Mouse (Mus musculus): ENCODE data around the gene Calr4. TPM values are rescaled to one million over a fixed set of nuclear protein-coding genes. Genes with fewer than 3 reads are reported as not detected.

Calr4 gene
- total and polyA plus RNA-seq, 3 experiments: 0.09 TPM; not detected in 2

DNA sequence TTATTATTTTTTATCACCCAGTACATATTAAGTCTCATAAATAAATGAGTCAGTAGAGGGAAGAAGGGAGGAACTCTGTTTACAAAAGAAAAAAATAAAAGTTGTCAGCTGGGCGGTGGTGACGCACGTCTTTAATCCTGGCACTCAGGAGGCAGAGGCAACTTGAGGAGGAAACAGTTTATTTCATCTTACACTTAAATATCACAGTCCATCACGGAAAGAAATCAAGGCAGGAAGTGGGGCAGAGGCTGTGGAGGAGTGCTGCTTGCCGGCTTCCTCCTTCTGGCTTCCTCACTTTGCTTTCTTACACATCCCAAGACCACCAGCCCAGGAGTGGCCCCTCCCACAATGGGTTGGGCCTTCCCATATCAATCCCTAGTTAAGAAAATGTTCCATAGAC, 8.2 kb upstream of the Calr4 start:
- no peaks in the 10 kb centered on the region for H3K36me3 ChIP-seq (replicated peaks)
- no peak overlapping the region for H3K4me3 ChIP-seq (ENCODE audit: low read depth, low read length)
- DNase-seq (ENCODE audit: low spot score): no peak
- ATAC-seq (ENCODE audit: extremely low read depth, insufficient number of reproducible peaks, low FRiP score, poor library complexity, severe bottlenecking): no peak
- peaks cover 22% of the 10 kb centered on the region for H3K27me3 ChIP-seq (ENCODE audit: insufficient read depth, low read length)
- no peaks in the 10 kb centered on the region for H3K9me3 ChIP-seq (replicated peaks)
- TF ChIP-seq CTCF (IDR thresholded peaks at IDR 0.05; ENCODE audit: low read depth, low read length): no peak
- no peak for TF ChIP-seq TAL1 (conservative IDR thresholded peaks at IDR 0.05; ENCODE audit: low read depth, low read length)
- TF ChIP-seq GATA1 (IDR thresholded peaks at IDR 0.05; ENCODE audit: borderline replicate concordance, low read length): no peak
- no peak for TF ChIP-seq GATA2 (IDR thresholded peaks at IDR 0.05; ENCODE audit: borderline replicate concordance, low read depth, low read length)
- no peak for TF ChIP-seq POLR2AphosphoS5 (IDR thresholded peaks at IDR 0.05; ENCODE audit: insufficient replicate concordance, low read depth, low read length)
- peaks cover 4% of the 10 kb centered on the region for H3K4me1 ChIP-seq (ENCODE audit: insufficient read depth, low read depth, low read length)

GRCm38 (mm10) chr4:109229766-109230279, 4.5 kb upstream of the Calr4 start:
- DNase-seq (ENCODE audit: low spot score) (no peak), ATAC-seq (ENCODE audit: extremely low read depth, insufficient number of reproducible peaks, low FRiP score, poor library complexity, severe bottlenecking) (no peak)
- TF ChIP-seq GATA1 (IDR thresholded peaks at IDR 0.05; ENCODE audit: borderline replicate concordance, low read length): no peak
- no peak for TF ChIP-seq GATA2 (IDR thresholded peaks at IDR 0.05; ENCODE audit: borderline replicate concordance, low read depth, low read length)
- no peak for TF ChIP-seq CTCF (IDR thresholded peaks at IDR 0.05; ENCODE audit: low read depth, low read length)
- TF ChIP-seq TAL1 (conservative IDR thresholded peaks at IDR 0.05; ENCODE audit: low read depth, low read length): no peak
- TF ChIP-seq POLR2AphosphoS5 (IDR thresholded peaks at IDR 0.05; ENCODE audit: insufficient replicate concordance, low read depth, low read length): no peak
- H3K36me3 ChIP-seq (replicated peaks): no peaks in the 10 kb centered on the region
- H3K9me3 ChIP-seq (replicated peaks): no peaks in the 10 kb centered on the region
- no peak overlapping the region for H3K4me3 ChIP-seq (ENCODE audit: low read depth, low read length)
- peaks cover 18% of the 10 kb centered on the region for H3K27me3 ChIP-seq (ENCODE audit: insufficient read depth, low read length)
- H3K4me1 ChIP-seq (ENCODE audit: insufficient read depth, low read depth, low read length): peaks cover 4% of the 10 kb centered on the region

- peaks cover 1% of the 10 kb centered on the region for H3K4me1 ChIP-seq (ENCODE audit: insufficient read depth, low read depth, low read length)
- ATAC-seq (ENCODE audit: extremely low read depth, insufficient number of reproducible peaks, low FRiP score, poor library complexity, severe bottlenecking) (no peak), DNase-seq (ENCODE audit: low spot score) (no peak)
- TF ChIP-seq CTCF (IDR thresholded peaks at IDR 0.05; ENCODE audit: low read depth, low read length): no peak
- TF ChIP-seq POLR2AphosphoS5 (IDR thresholded peaks at IDR 0.05; ENCODE audit: insufficient replicate concordance, low read depth, low read length): no peak
- TF ChIP-seq GATA1 (IDR thresholded peaks at IDR 0.05; ENCODE audit: borderline replicate concordance, low read length): no peak
- no peak for TF ChIP-seq GATA2 (IDR thresholded peaks at IDR 0.05; ENCODE audit: borderline replicate concordance, low read depth, low read length)
- H3K9me3 ChIP-seq (replicated peaks): no peaks in the 10 kb centered on the region
- no peaks in the 10 kb centered on the region for H3K36me3 ChIP-seq (replicated peaks)
- H3K4me3 ChIP-seq (ENCODE audit: low read depth, low read length): no peak overlapping the region
- peaks cover 16% of the 10 kb centered on the region; the same call in 1 of the 2 replicates for H3K27me3 ChIP-seq (ENCODE audit: insufficient read depth, low read length)
Observed at GRCm38 (mm10) chr4:109234806-109235350, 593 bp downstream of the Calr4 start.

- DNase-seq (ENCODE audit: low spot score): no peak
- Histone ChIP-seq H3K4me1 (ENCODE audit: insufficient read depth, low read depth, low read length) (no peaks in the 10 kb centered on the region), H3K9me3 (replicated peaks) (no peaks in the 10 kb centered on the region), H3K4me3 (ENCODE audit: low read depth, low read length) (no peak overlapping the region), H3K36me3 (replicated peaks) (no peaks in the 10 kb centered on the region), H3K27me3 (ENCODE audit: insufficient read depth, low read length) (peaks cover 8% of the 10 kb centered on the region; the same call in 1 of the 2 replicates)
- no peak for ATAC-seq (ENCODE audit: extremely low read depth, insufficient number of reproducible peaks, low FRiP score, poor library complexity, severe bottlenecking)
- TF ChIP-seq GATA2 (IDR thresholded peaks at IDR 0.05; ENCODE audit: borderline replicate concordance, low read depth, low read length) (no peak), CTCF (IDR thresholded peaks at IDR 0.05; ENCODE audit: low read depth, low read length) (no peak), TAL1 (conservative IDR thresholded peaks at IDR 0.05; ENCODE audit: low read depth, low read length) (no peak), POLR2AphosphoS5 (IDR thresholded peaks at IDR 0.05; ENCODE audit: insufficient replicate concordance, low read depth, low read length) (no peak), GATA1 (IDR thresholded peaks at IDR 0.05; ENCODE audit: borderline replicate concordance, low read length) (no peak)
Observed at GRCm38 (mm10) chr4:109236186-109236879, 2.0 kb downstream of the Calr4 start.

DNA sequence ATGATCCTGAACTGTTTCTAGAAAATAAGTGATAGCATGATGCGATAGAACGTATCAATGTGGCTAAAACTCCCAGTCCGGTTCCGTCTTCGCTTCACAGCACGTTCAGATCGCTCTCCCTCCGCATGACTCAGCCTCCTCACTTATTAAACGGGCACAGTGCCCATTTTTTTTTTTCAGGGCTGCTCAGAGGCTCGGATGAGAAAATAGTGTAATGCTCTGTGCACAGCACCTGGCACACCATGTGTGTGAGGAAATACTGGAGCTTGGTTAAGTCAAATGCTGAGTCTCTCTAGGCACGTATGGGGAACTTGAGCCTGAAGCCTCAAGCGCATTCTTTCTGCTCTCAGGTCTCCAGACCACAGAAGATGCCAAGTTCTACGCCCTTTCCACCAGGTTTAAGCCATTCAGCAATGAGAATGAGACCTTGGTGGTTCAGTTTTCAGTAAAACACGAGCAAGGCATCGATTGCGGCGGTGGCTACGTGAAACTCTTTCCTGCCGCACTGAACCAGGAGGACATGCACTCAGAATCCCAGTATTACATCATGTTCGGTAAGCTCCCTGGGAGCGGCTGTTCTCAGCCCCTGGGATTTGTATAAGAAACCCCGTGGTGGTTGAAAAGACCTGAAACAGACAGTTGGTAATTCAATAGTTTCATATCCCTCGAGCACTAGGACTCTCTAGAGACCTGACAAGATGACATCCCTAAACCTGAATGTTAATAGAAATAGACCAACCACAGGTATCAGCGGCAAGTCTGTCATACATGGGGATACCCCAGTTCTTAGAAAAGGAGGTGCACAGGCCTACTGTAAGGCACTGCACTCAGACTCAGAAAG, 4.4 kb downstream of the Calr4 start:
- TF ChIP-seq GATA1 (IDR thresholded peaks at IDR 0.05; ENCODE audit: borderline replicate concordance, low read length) (no peak), CTCF (IDR thresholded peaks at IDR 0.05; ENCODE audit: low read depth, low read length) (no peak)
- Histone ChIP-seq H3K4me3 (ENCODE audit: low read depth, low read length) (no peak overlapping the region), H3K4me1 (ENCODE audit: insufficient read depth, low read depth, low read length) (no peaks in the 10 kb centered on the region), H3K36me3 (replicated peaks) (no peaks in the 10 kb centered on the region), H3K9me3 (replicated peaks) (no peaks in the 10 kb centered on the region), H3K27me3 (ENCODE audit: insufficient read depth, low read length) (peaks cover 8% of the 10 kb centered on the region; the same call in 1 of the 2 replicates)
- no peak for DNase-seq (ENCODE audit: low spot score)
- ATAC-seq (ENCODE audit: extremely low read depth, insufficient number of reproducible peaks, low FRiP score, poor library complexity, severe bottlenecking): no peak

DNA sequence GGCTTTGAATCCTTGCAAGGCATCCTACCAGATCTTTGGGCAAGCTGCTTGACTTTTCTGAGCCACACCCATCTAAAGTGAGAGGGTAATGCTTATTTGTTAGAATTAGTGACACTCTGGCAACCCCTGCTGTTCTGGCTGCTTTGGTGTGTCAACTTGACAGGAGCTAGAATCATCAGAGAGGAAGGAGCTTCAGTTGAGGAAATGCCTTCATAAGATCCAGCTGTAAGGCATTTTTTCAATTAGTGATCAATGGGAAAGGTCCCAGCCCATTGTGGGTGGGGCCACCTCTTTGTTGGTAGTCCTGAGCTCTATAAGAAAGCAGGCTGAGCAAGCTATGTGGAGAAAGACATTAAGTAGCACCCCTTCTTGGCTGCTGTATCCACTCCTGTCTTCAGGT, 6.9 kb downstream of the Calr4 start:
- H3K27me3 ChIP-seq (ENCODE audit: insufficient read depth, low read length): peaks cover 9% of the 10 kb centered on the region; the same call in 1 of the 2 replicates
- H3K9me3 ChIP-seq (replicated peaks): no peaks in the 10 kb centered on the region
- no peaks in the 10 kb centered on the region for H3K4me1 ChIP-seq (ENCODE audit: insufficient read depth, low read depth, low read length)
- H3K4me3 ChIP-seq (ENCODE audit: low read depth, low read length): no peak overlapping the region
- no peak for DNase-seq (ENCODE audit: low spot score)
- TF ChIP-seq GATA1 (IDR thresholded peaks at IDR 0.05; ENCODE audit: borderline replicate concordance, low read length) (no peak), TAL1 (conservative IDR thresholded peaks at IDR 0.05; ENCODE audit: low read depth, low read length) (no peak), POLR2AphosphoS5 (IDR thresholded peaks at IDR 0.05; ENCODE audit: insufficient replicate concordance, low read depth, low read length) (no peak), GATA2 (IDR thresholded peaks at IDR 0.05; ENCODE audit: borderline replicate concordance, low read depth, low read length) (no peak), CTCF (IDR thresholded peaks at IDR 0.05; ENCODE audit: low read depth, low read length) (no peak)
- ATAC-seq (ENCODE audit: extremely low read depth, insufficient number of reproducible peaks, low FRiP score, poor library complexity, severe bottlenecking): no peak
- no peaks in the 10 kb centered on the region for H3K36me3 ChIP-seq (replicated peaks)
